ENCODE assay signal across 17 mouse cellular contexts in genomic region chr1:139325378-139325777, GRCm38 (mm10). TPM values are rescaled to one million over a fixed set of nuclear protein-coding genes. Genes with fewer than 3 reads are reported as not detected.
"Had no signal": no experiment of that assay in that cellular context is flagged by ENCODE, and none has a peak within 500 bp of the region (broad histone marks: within the 10 kb centered on the region; RNA-seq: fewer than 3 reads in every experiment).

No protein-coding gene starts in this region.

- H3K9me3 ChIP-seq: limb, embryonic 15.5 days; liver, embryonic 12.5 days; midbrain, embryonic 15.5 days; stomach, embryonic 15.5 days had no signal

- H3K4me3 ChIP-seq: limb, embryonic 15.5 days; liver, embryonic 12.5 days; midbrain, embryonic 15.5 days; stomach, embryonic 15.5 days had no signal

- ATAC-seq: intestine, embryonic 16.5 days; liver, embryonic 12.5 days; midbrain, embryonic 15.5 days had no signal

- H3K9ac ChIP-seq: limb, embryonic 15.5 days; liver, embryonic 12.5 days; lung, embryonic 14.5 days; midbrain, embryonic 15.5 days; stomach, embryonic 15.5 days had no signal

- H3K4me2 ChIP-seq: limb, embryonic 15.5 days; liver, embryonic 12.5 days; lung, embryonic 14.5 days; midbrain, embryonic 15.5 days; stomach, embryonic 15.5 days had no signal

- DNase-seq: kidney, adult 8-10 months; kidney, postnatal 36 days; left cerebral cortex, postnatal 4 days; lung, embryonic 14.5 days; lung, postnatal 10 days; lung, postnatal 4 days; right cerebral cortex, postnatal 14 days; thymus, postnatal 4 days had no signal

- H3K27ac ChIP-seq: limb, embryonic 15.5 days; liver, embryonic 12.5 days; midbrain, embryonic 15.5 days; stomach, embryonic 15.5 days had no signal

- H3K4me1 ChIP-seq: limb, embryonic 15.5 days; liver, embryonic 12.5 days; midbrain, embryonic 15.5 days; stomach, embryonic 15.5 days had no signal

- H3K27me3 ChIP-seq: limb, embryonic 15.5 days; liver, embryonic 12.5 days; midbrain, embryonic 15.5 days; stomach, embryonic 15.5 days had no signal

- H3K36me3 ChIP-seq: limb, embryonic 15.5 days; liver, embryonic 12.5 days; midbrain, embryonic 15.5 days; stomach, embryonic 15.5 days had no signal

RNA-seq across cellular contexts. Expression of gene Crb1, which starts 51.5 kb away (rescaled TPM):
- total RNA-seq: megakaryocyte, adult 5-6 weeks; neutrophil, adult 5-6 weeks had no signal
- polyA plus RNA-seq: limb, embryonic 15.5 days; liver, embryonic 16.5 days; lung, embryonic 14.5 days; spleen, adult 2 months had no signal
